Mouse (Mus musculus): Measurements from ENCODE around the gene Olfr329-ps.
"Not testable (repeated sequence)": the region's sequence is repeated elsewhere in the genome, so short reads cannot be mapped to it uniquely, and the experiment has no call there.

The Olfr329-ps gene

GRCm38 (mm10) chr11:58546322-58546721 is at the start of gene Olfr329-ps:
Gene Olfr329-ps (minus strand): TSS chr11:58546422.
- no peak for DNase-seq

- DNase-seq = no peak
Measured at GRCm38 (mm10) chr11:58594814-58595213, 48.6 kb upstream of the Olfr329-ps start, which contains the start of gene Olfr324. Gene Olfr324 (plus strand): TSS chr11:58595114.

- no peak for DNase-seq
Measured at GRCm38 (mm10) chr11:58588620-58589250, 42.5 kb upstream of the Olfr329-ps start.

GRCm38 (mm10) chr11:58587898-58588348 is 41.7 kb upstream of the Olfr329-ps start:
- peak; percentile 29 for DNase-seq

GRCm38 (mm10) chr11:58578636-58579035 is 32.4 kb upstream of the Olfr329-ps start:
- no peak for DNase-seq

GRCm38 (mm10) chr11:58577430-58577829 is 31.2 kb upstream of the Olfr329-ps start, which contains the start of gene Olfr325:
Gene Olfr325 (plus strand): TSS chr11:58577730.
- no peak for DNase-seq

GRCm38 (mm10) chr11:58570405-58570804 is 24.2 kb upstream of the Olfr329-ps start, which contains the start of gene Olfr224:
Gene Olfr224 (minus strand): TSS chr11:58570553.
- DNase-seq = no peak

- no peak for DNase-seq
Measured at GRCm38 (mm10) chr11:58555536-58555935, 9.3 kb upstream of the Olfr329-ps start, which contains the start of gene Olfr328. Gene Olfr328 (minus strand): TSS chr11:58555636.

GRCm38 (mm10) chr11:58534736-58535135 is 11.5 kb downstream of the Olfr329-ps start, which contains the start of gene Olfr330:
Gene Olfr330 (minus strand): TSS chr11:58534836.
- not testable (repeated sequence) for DNase-seq

GRCm38 (mm10) chr11:58519756-58520155 is 26.5 kb downstream of the Olfr329-ps start:
- DNase-seq = peak; percentile 11

- peak; percentile 22 for DNase-seq
Measured at GRCm38 (mm10) chr11:58518916-58519315, 27.3 kb downstream of the Olfr329-ps start.

GRCm38 (mm10) chr11:58509058-58509457 is 37.2 kb downstream of the Olfr329-ps start:
- DNase-seq = not testable (repeated sequence)

- DNase-seq = not testable (repeated sequence)
Measured at GRCm38 (mm10) chr11:58502472-58502871, 43.8 kb downstream of the Olfr329-ps start, which contains the start of gene Olfr331. Gene Olfr331 (minus strand): TSS chr11:58502572.

- DNase-seq = no peak
Measured at GRCm38 (mm10) chr11:58499290-58499689, 46.9 kb downstream of the Olfr329-ps start.

GRCm38 (mm10) chr11:58498761-58499160 is 47.5 kb downstream of the Olfr329-ps start:
- no peak for DNase-seq

GRCm38 (mm10) chr11:58492455-58492854 is 53.8 kb downstream of the Olfr329-ps start, which contains the start of gene Olfr332:
Gene Olfr332 (minus strand): TSS chr11:58492555.
- no peak for DNase-seq
